Mouse (Mus musculus) mature B cell (primary cell): ENCODE results near the gene Fibin.

Source experiments
- in situ Hi-C: fragments of 300-500 bp; cut with MboI; formaldehyde crosslinking; loops from 2 replicates; pipeline ENCODE4 v1.14.3; 2019

Gene Fibin

GRCm38 (mm10) chr2:110314074-110314473 is 48.9 kb downstream of the Fibin start:
- in situ Hi-C loops: no loop called here

DNA sequence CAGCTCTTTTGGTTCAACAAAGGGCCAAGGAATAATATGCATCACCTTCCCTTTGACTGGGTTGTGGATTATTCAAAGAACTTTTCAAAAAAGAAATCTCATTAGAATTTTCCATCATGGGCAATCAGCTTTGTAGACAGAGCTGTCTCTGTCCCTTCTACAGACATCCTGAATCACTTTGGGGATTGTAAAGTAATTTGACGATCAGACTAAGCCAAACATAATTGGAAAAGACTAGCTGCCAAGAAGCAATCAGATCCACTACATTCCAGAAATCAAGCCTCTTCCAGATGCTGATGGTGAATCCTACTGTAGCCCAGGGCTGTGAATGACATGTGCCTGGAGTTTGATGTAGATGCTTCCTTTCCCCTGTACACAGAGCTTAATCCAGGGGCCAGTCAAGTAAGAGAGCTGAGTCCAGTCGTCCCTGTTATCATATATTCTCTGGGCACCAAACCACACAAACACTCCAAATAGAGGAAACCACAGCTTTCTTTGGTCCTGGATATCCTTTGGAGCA is 49.6 kb downstream of the Fibin start:
- in situ Hi-C loops: no loop called here
